Mouse (Mus musculus) stomach, embryonic 14.5 days (tissue): ENCODE data around the gene Etnk1. TPM values are rescaled to one million over a fixed set of nuclear protein-coding genes. Genes with fewer than 3 reads are reported as not detected.

Source experiments
- polyA plus RNA-seq: library from polyadenylated mRNA; unstranded; fragments of >200 nt; fragmentation: Nextera tagmentation; extraction: Ambion mirVana; gene quantifications from 2 replicates; pipeline ENCODE4 v1.2.1, GENCODE M21; 2014

The Etnk1 gene
- polyA plus RNA-seq, 1 experiment from 2014 or later, result 24.2 TPM

Other genes with a start within 250 kb of the Etnk1 start
- 0.90 and 1.1 TPM in 2 replicates for gene St8sia1, start 202.8 kb upstream of the Etnk1 start, polyA plus RNA-seq
- gene C2cd5, start 67.1 kb upstream of the Etnk1 start, polyA plus RNA-seq, result 27.9 and 32.7 TPM in 2 replicates